Comparison of ENCODE assay signal across 14 mouse cellular contexts in genomic region chr2:51563240-51563639, GRCm38 (mm10).
DNase-seq lines count a peak whose midpoint lies in the region; ATAC-seq and TF ChIP-seq lines count a peak whose summit lies in the region.
"Had no signal": no experiment of that assay in that cellular context is flagged by ENCODE, and none has a peak within 500 bp of the region (broad histone marks: within the 10 kb centered on the region; RNA-seq: fewer than 3 reads in every experiment).

No protein-coding gene starts in this region.

- intact Hi-C loops in heart, adult 2 months (cut with DNase I): no loop called here
- intact Hi-C loops in left cerebral cortex, postnatal 14 days (cut with DNase I): no loop called here

- peak; percentile 40 for DNase-seq in heart, adult 8-10 months (ENCODE audit: low spot score)
- DNase-seq in heart, adult 2 months: no peak
- DNase-seq in kidney, postnatal 0 days (ENCODE audit: low spot score): peak; percentile 40
- DNase-seq in NIH3T3 (ENCODE audit: low read depth): peak; percentile 3
- DNase-seq in embryonic facial prominence, embryonic 14.5 days (ENCODE audit: low spot score): peak; percentile 80
- DNase-seq in left cerebral cortex, postnatal 14 days (ENCODE audit: low spot score in 2 of 2): no peak
- no peak for DNase-seq in urinary bladder, adult 18-20 months (ENCODE audit: low spot score in 2 of 2)
- DNase-seq: adrenal gland, adult 8-10 months; right cerebral cortex, adult 18-20 months; thymus, adult 18-20 months had no signal

- TF ChIP-seq POLR2A in heart, adult 2 months (IDR thresholded peaks at IDR 0.05; ENCODE audit: insufficient read depth, low read depth, low read length): no peak

- no peaks in the 10 kb centered on the region for H3K79me2 ChIP-seq in heart, adult 2 months (replicated peaks; ENCODE audit: control insufficient read depth, insufficient read depth, low read length)

- H3K36me3 ChIP-seq in heart, adult 2 months (ENCODE audit: control insufficient read depth, insufficient read depth, low read length): no peaks in the 10 kb centered on the region
- H3K36me3 ChIP-seq in kidney, postnatal 0 days (ENCODE audit: insufficient read depth, low read length): no peaks in the 10 kb centered on the region
- no peaks in the 10 kb centered on the region for H3K36me3 ChIP-seq in kidney, embryonic 14.5 days (ENCODE audit: control insufficient read depth, insufficient read depth, low read length)
- H3K36me3 ChIP-seq in embryonic facial prominence, embryonic 14.5 days (ENCODE audit: control insufficient read depth, insufficient read depth, low read length): no peaks in the 10 kb centered on the region
- H3K36me3 ChIP-seq: hindbrain, embryonic 13.5 days had no signal

- H3K4me2 ChIP-seq in kidney, postnatal 0 days (ENCODE audit: low read length): no peak overlapping the region
- no peak overlapping the region for H3K4me2 ChIP-seq in kidney, embryonic 14.5 days (replicated peaks; ENCODE audit: low read depth, low read length)
- H3K4me2 ChIP-seq in embryonic facial prominence, embryonic 14.5 days (ENCODE audit: low read depth, low read length): no peak overlapping the region
- H3K4me2 ChIP-seq: hindbrain, embryonic 13.5 days had no signal

- H3K27me3 ChIP-seq in heart, adult 2 months (ENCODE audit: control insufficient read depth, insufficient read depth, low read length): no peaks in the 10 kb centered on the region
- H3K27me3 ChIP-seq in kidney, postnatal 0 days (ENCODE audit: insufficient read depth, low read length): no peaks in the 10 kb centered on the region
- H3K27me3 ChIP-seq in kidney, embryonic 14.5 days (ENCODE audit: control insufficient read depth, insufficient read depth, low read length): no peaks in the 10 kb centered on the region
- H3K27me3 ChIP-seq in embryonic facial prominence, embryonic 14.5 days (replicated peaks; ENCODE audit: control insufficient read depth, insufficient read depth, low read length): no peaks in the 10 kb centered on the region
- H3K27me3 ChIP-seq: CH12.LX; hindbrain, embryonic 13.5 days had no signal

- no peak overlapping the region for H3K4me3 ChIP-seq in heart, adult 2 months
- no peak overlapping the region for H3K4me3 ChIP-seq in kidney, postnatal 0 days (replicated peaks; ENCODE audit: low read depth, low read length)
- H3K4me3 ChIP-seq in kidney, embryonic 14.5 days (ENCODE audit: low read length): no peak overlapping the region
- no peak overlapping the region for H3K4me3 ChIP-seq in embryonic facial prominence, embryonic 14.5 days (ENCODE audit: low read depth, low read length)
- H3K4me3 ChIP-seq: hindbrain, embryonic 13.5 days had no signal

- ATAC-seq in kidney, postnatal 0 days (replicated peaks; ENCODE audit: low FRiP score, low read depth): no peak
- ATAC-seq in kidney, embryonic 14.5 days (ENCODE audit: low FRiP score, low TSS enrichment): no peak
- ATAC-seq in embryonic facial prominence, embryonic 14.5 days (ENCODE audit: low read depth): no peak; the same call in 1 of the 2 replicates
- ATAC-seq: midbrain, embryonic 16.5 days had no signal

- TF ChIP-seq CTCF in heart, adult 2 months (IDR thresholded peaks at IDR 0.05): no peak
- TF ChIP-seq CTCF in kidney, postnatal 0 days (IDR thresholded peaks at IDR 0.05; ENCODE audit: low read depth): no peak

- no peak overlapping the region for H3K9ac ChIP-seq in heart, adult 2 months (ENCODE audit: low read depth, low read length)
- H3K9ac ChIP-seq in kidney, postnatal 0 days (ENCODE audit: low read depth, low read length): no peak overlapping the region
- no peak overlapping the region for H3K9ac ChIP-seq in kidney, embryonic 14.5 days (ENCODE audit: low read depth, low read length)
- no peak overlapping the region for H3K9ac ChIP-seq in embryonic facial prominence, embryonic 14.5 days (ENCODE audit: low read depth, low read length)
- H3K9ac ChIP-seq: hindbrain, embryonic 13.5 days had no signal

- no peak for TF ChIP-seq EP300 in heart, adult 2 months (IDR thresholded peaks at IDR 0.05; ENCODE audit: insufficient read depth, low read depth, low read length)

- H3K27ac ChIP-seq in heart, adult 2 months: no peak overlapping the region
- H3K27ac ChIP-seq in kidney, postnatal 0 days: no peak overlapping the region
- H3K27ac ChIP-seq in kidney, embryonic 14.5 days (ENCODE audit: low read depth, low read length): no peak overlapping the region
- peak overlapping the region; percentile 22 for H3K27ac ChIP-seq in embryonic facial prominence, embryonic 14.5 days (replicated peaks; ENCODE audit: low read depth, low read length)

- H3K9me3 ChIP-seq in kidney, postnatal 0 days (replicated peaks; ENCODE audit: low read length): no peaks in the 10 kb centered on the region
- no peaks in the 10 kb centered on the region for H3K9me3 ChIP-seq in kidney, embryonic 14.5 days (ENCODE audit: control insufficient read depth, low read length)
- H3K9me3 ChIP-seq in embryonic facial prominence, embryonic 14.5 days (ENCODE audit: control insufficient read depth, low read length): no peaks in the 10 kb centered on the region
- H3K9me3 ChIP-seq: hindbrain, embryonic 13.5 days had no signal

- peaks cover 3% of the 10 kb centered on the region; the same call in 1 of the 2 replicates for H3K4me1 ChIP-seq in heart, adult 2 months (ENCODE audit: control insufficient read depth, insufficient read depth, low read length)
- H3K4me1 ChIP-seq in kidney, postnatal 0 days (replicated peaks; ENCODE audit: insufficient read depth, low read length): no peaks in the 10 kb centered on the region
- H3K4me1 ChIP-seq in kidney, embryonic 14.5 days (ENCODE audit: control insufficient read depth, insufficient read depth, low read length): no peaks in the 10 kb centered on the region
- peaks cover 7% of the 10 kb centered on the region; the same call in 1 of the 2 replicates for H3K4me1 ChIP-seq in embryonic facial prominence, embryonic 14.5 days (ENCODE audit: control insufficient read depth, insufficient read depth, low read length)

- WGBS in heart, adult 2 months: 35% methylated on average over 1 of the region's 1 CpGs
- 82% methylated on average over 1 of the region's 1 CpGs for WGBS in kidney, postnatal 0 days
- 93% methylated on average over 1 of the region's 1 CpGs for WGBS in kidney, embryonic 14.5 days
- WGBS in embryonic facial prominence, embryonic 14.5 days: 41% methylated on average over 1 of the region's 1 CpGs

Comparison
In these comparisons a context has a peak if more than half of its experiments do, and no peak if none do; other contexts are left out.
1. DNase-seq: peak in heart, adult 8-10 months (single experiment), kidney, postnatal 0 days (single experiment), NIH3T3 (single experiment) and embryonic facial prominence, embryonic 14.5 days (single experiment); none in heart, adult 2 months (0 of 2), left cerebral cortex, postnatal 14 days (0 of 2) and urinary bladder, adult 18-20 months (0 of 2).